ENCODE assay signal across 19 mouse cellular contexts in genomic region chr5:3269760-3270159, GRCm38 (mm10).
A peak's percentile ranks its signal among the peaks of the same experiment; 100 is the strongest.
DNase-seq lines count a peak whose midpoint lies in the region; ATAC-seq and TF ChIP-seq lines count a peak whose summit lies in the region.
"Had no signal": no experiment of that assay in that cellular context is flagged by ENCODE, and none has a peak within 500 bp of the region (broad histone marks: within the 10 kb centered on the region; RNA-seq: fewer than 3 reads in every experiment).

No protein-coding gene starts in this region.

- peak overlapping the region; percentile 0; the same call in 1 of the 2 replicates for H3K4me2 ChIP-seq in heart, postnatal 0 days (ENCODE audit: low read depth, low read length)
- peak overlapping the region; percentile 21; the same call in 1 of the 2 replicates for H3K4me2 ChIP-seq in stomach, embryonic 16.5 days (ENCODE audit: low read depth, low read length)
- H3K4me2 ChIP-seq: embryonic facial prominence, embryonic 15.5 days; forebrain, embryonic 12.5 days; hindbrain, embryonic 13.5 days; intestine, embryonic 15.5 days; liver, embryonic 13.5 days; neural tube, embryonic 13.5 days had no signal

- 27% methylated on average over 7 of the region's 7 CpGs for WGBS in heart, postnatal 0 days
- WGBS in heart, embryonic 10.5 days = 81% methylated on average over 7 of the region's 7 CpGs
- 48% methylated on average over 7 of the region's 7 CpGs for WGBS in lung, adult 2 months
- WGBS in stomach, embryonic 16.5 days = 45% methylated on average over 7 of the region's 7 CpGs

- H3K27me3 ChIP-seq in heart, postnatal 0 days (ENCODE audit: control insufficient read depth, insufficient read depth, low read length) = no peaks in the 10 kb centered on the region
- no peaks in the 10 kb centered on the region for H3K27me3 ChIP-seq in heart, embryonic 10.5 days (ENCODE audit: insufficient read depth, poor library complexity, severe bottlenecking)
- no peaks in the 10 kb centered on the region for H3K27me3 ChIP-seq in stomach, embryonic 16.5 days (ENCODE audit: control insufficient read depth, insufficient read depth, low read length)
- H3K27me3 ChIP-seq: embryonic facial prominence, embryonic 15.5 days; forebrain, embryonic 12.5 days; hindbrain, embryonic 13.5 days; intestine, embryonic 15.5 days; liver, embryonic 13.5 days; neural tube, embryonic 13.5 days had no signal

- H3K9me3 ChIP-seq in heart, postnatal 0 days (replicated peaks; ENCODE audit: control insufficient read depth, low read length) = no peaks in the 10 kb centered on the region
- H3K9me3 ChIP-seq in heart, embryonic 10.5 days = no peaks in the 10 kb centered on the region
- H3K9me3 ChIP-seq in stomach, embryonic 16.5 days (replicated peaks; ENCODE audit: control insufficient read depth, low read length) = no peaks in the 10 kb centered on the region
- H3K9me3 ChIP-seq: embryonic facial prominence, embryonic 15.5 days; forebrain, embryonic 12.5 days; hindbrain, embryonic 13.5 days; intestine, embryonic 15.5 days; liver, embryonic 13.5 days; neural tube, embryonic 13.5 days had no signal

- no peak overlapping the region for H3K9ac ChIP-seq in heart, postnatal 0 days (replicated peaks; ENCODE audit: low read depth, low read length)
- no peak overlapping the region for H3K9ac ChIP-seq in stomach, embryonic 16.5 days (ENCODE audit: low read length)
- H3K9ac ChIP-seq: embryonic facial prominence, embryonic 15.5 days; forebrain, embryonic 12.5 days; hindbrain, embryonic 13.5 days; intestine, embryonic 15.5 days; liver, embryonic 13.5 days; neural tube, embryonic 13.5 days had no signal

- peaks cover 8% of the 10 kb centered on the region for H3K4me1 ChIP-seq in heart, postnatal 0 days (ENCODE audit: control insufficient read depth, insufficient read depth)
- no peaks in the 10 kb centered on the region for H3K4me1 ChIP-seq in heart, embryonic 10.5 days
- H3K4me1 ChIP-seq in lung, adult 2 months (ENCODE audit: control insufficient read depth, insufficient read depth, low read length) = no peaks in the 10 kb centered on the region
- no peaks in the 10 kb centered on the region for H3K4me1 ChIP-seq in stomach, embryonic 16.5 days (ENCODE audit: control insufficient read depth, insufficient read depth, low read length)
- H3K4me1 ChIP-seq: embryonic facial prominence, embryonic 15.5 days; forebrain, embryonic 12.5 days; hindbrain, embryonic 13.5 days; intestine, embryonic 15.5 days; liver, embryonic 13.5 days; neural tube, embryonic 13.5 days had no signal

- H3K4me3 ChIP-seq in heart, postnatal 0 days (ENCODE audit: low read depth, low read length) = no peak overlapping the region
- no peak overlapping the region for H3K4me3 ChIP-seq in heart, embryonic 10.5 days
- H3K4me3 ChIP-seq in lung, adult 2 months (replicated peaks; ENCODE audit: extremely low read depth, low read depth, low read length) = no peak overlapping the region
- H3K4me3 ChIP-seq in stomach, embryonic 16.5 days (replicated peaks; ENCODE audit: low read length) = no peak overlapping the region
- H3K4me3 ChIP-seq: embryonic facial prominence, embryonic 15.5 days; forebrain, embryonic 12.5 days; gastrocnemius, adult 2 months; hindbrain, embryonic 13.5 days; intestine, embryonic 15.5 days; liver, embryonic 13.5 days; neural tube, embryonic 13.5 days had no signal

- no peak for TF ChIP-seq POLR2A in lung, adult 2 months (IDR thresholded peaks at IDR 0.05; ENCODE audit: borderline replicate concordance, extremely low read depth, low read depth, low read length)

- H3K27ac ChIP-seq in heart, postnatal 0 days (ENCODE audit: low read depth) = no peak overlapping the region
- no peak overlapping the region for H3K27ac ChIP-seq in heart, embryonic 10.5 days
- 0 out of 2 replicates have a peak overlapping the region, but pooled peaks have one; percentile 19 for H3K27ac ChIP-seq in stomach, embryonic 16.5 days (ENCODE audit: low read length)
- H3K27ac ChIP-seq: embryonic facial prominence, embryonic 15.5 days; forebrain, embryonic 12.5 days; gastrocnemius, adult 2 months; hindbrain, embryonic 13.5 days; intestine, embryonic 15.5 days; liver, embryonic 13.5 days; neural tube, embryonic 13.5 days had no signal

- TF ChIP-seq CTCF in heart, postnatal 0 days (IDR thresholded peaks at IDR 0.05; ENCODE audit: low read depth) = no peak
- no peak for TF ChIP-seq CTCF in lung, adult 2 months (IDR thresholded peaks at IDR 0.05; ENCODE audit: insufficient read depth, low read length)

- DNase-seq in heart, postnatal 0 days (ENCODE audit: low spot score) = peak; percentile 51
- no peak for DNase-seq in heart, embryonic 10.5 days (ENCODE audit: low spot score)
- DNase-seq in lung, postnatal 10 days = peak; percentile 5
- DNase-seq in lung, adult 2 months = no peak
- peak; percentile 52 for DNase-seq in fat pad, adult 2 months (ENCODE audit: extremely low read depth, low read depth, low spot score)
- DNase-seq in urinary bladder, postnatal 10 days (ENCODE audit: low spot score) = no peak
- no peak for DNase-seq in adrenal gland, postnatal 36 days
- DNase-seq: cerebellum, adult 11-12 months; cerebellum, postnatal 36 days; gastrocnemius, adult 2 months; left cerebral cortex, postnatal 4 days; liver, embryonic 13.5 days; thymus, postnatal 25 days had no signal

- H3K36me3 ChIP-seq in heart, postnatal 0 days (replicated peaks; ENCODE audit: control insufficient read depth, insufficient read depth, low read length) = no peaks in the 10 kb centered on the region
- H3K36me3 ChIP-seq in heart, embryonic 10.5 days = no peaks in the 10 kb centered on the region
- no peaks in the 10 kb centered on the region for H3K36me3 ChIP-seq in stomach, embryonic 16.5 days (ENCODE audit: control insufficient read depth, insufficient read depth, low read length)
- H3K36me3 ChIP-seq: embryonic facial prominence, embryonic 15.5 days; forebrain, embryonic 12.5 days; hindbrain, embryonic 13.5 days; intestine, embryonic 15.5 days; liver, embryonic 13.5 days; neural tube, embryonic 13.5 days had no signal

- peak; percentile 66 for ATAC-seq in heart, postnatal 0 days (ENCODE audit: insufficient read depth, low read depth)
- ATAC-seq in stomach, embryonic 16.5 days (ENCODE audit: insufficient read depth, low FRiP score) = peak; percentile 47; the same call in 1 of the 2 replicates
- ATAC-seq: intestine, embryonic 15.5 days had no signal

- TF ChIP-seq EP300 in heart, postnatal 0 days (IDR thresholded peaks at IDR 0.05; ENCODE audit: low read depth) = no peak

Comparison
In these comparisons a context has a peak if more than half of its experiments do, and no peak if none do; other contexts are left out.
1. DNase-seq: peak in heart, postnatal 0 days (single experiment), lung, postnatal 10 days (single experiment) and fat pad, adult 2 months (single experiment); none in heart, embryonic 10.5 days (single experiment), lung, adult 2 months (single experiment), urinary bladder, postnatal 10 days (single experiment) and adrenal gland, postnatal 36 days (0 of 2).